Mouse (Mus musculus): Measurements from ENCODE around the gene 2210010C04Rik. TPM values are rescaled to one million over a fixed set of nuclear protein-coding genes. Genes with fewer than 3 reads are reported as not detected.

The 2210010C04Rik gene
- total RNA-seq (2021) = not detected
- long read RNA-seq, experiment 1 = 0 reads
- long read RNA-seq, experiment 2 = 0 reads

GRCm38 (mm10) chr6:41035409-41035808 lies at the start of gene 2210010C04Rik:
Gene 2210010C04Rik (minus strand): TSS chr6:41035509.
- no peak for DNase-seq

- DNase-seq = no peak
These were observed 44.8 kb upstream of the 2210010C04Rik start for GRCm38 (mm10) chr6:41080121-41080520.

GRCm38 (mm10) chr6:41078539-41079303 lies 43.4 kb upstream of the 2210010C04Rik start:
- DNase-seq = no peak

GRCm38 (mm10) chr6:41075753-41076152 lies 40.4 kb upstream of the 2210010C04Rik start:
- DNase-seq = no peak

GRCm38 (mm10) chr6:41063332-41063731 lies 28.0 kb upstream of the 2210010C04Rik start:
- DNase-seq = no peak

GRCm38 (mm10) chr6:41062746-41063145 lies 27.4 kb upstream of the 2210010C04Rik start:
- no peak for DNase-seq

- DNase-seq = no peak
These were observed 26.8 kb upstream of the 2210010C04Rik start for GRCm38 (mm10) chr6:41062081-41062480.

- no peak for DNase-seq
These were observed 25.8 kb upstream of the 2210010C04Rik start for GRCm38 (mm10) chr6:41061085-41061484.

GRCm38 (mm10) chr6:41057653-41058052 lies 22.3 kb upstream of the 2210010C04Rik start:
- peak; percentile 2 to 31 for DNase-seq

GRCm38 (mm10) chr6:41055581-41055980 lies 20.3 kb upstream of the 2210010C04Rik start:
- peak; percentile 9 to 52 for DNase-seq

- no peak for DNase-seq
These were observed 19.1 kb upstream of the 2210010C04Rik start for GRCm38 (mm10) chr6:41054379-41054778.

- no peak for DNase-seq
These were observed 16.5 kb upstream of the 2210010C04Rik start for GRCm38 (mm10) chr6:41051824-41052223.

- no peak for DNase-seq
These were observed 13.3 kb upstream of the 2210010C04Rik start for GRCm38 (mm10) chr6:41048602-41049001.

- DNase-seq = no peak
These were observed 12.7 kb upstream of the 2210010C04Rik start for GRCm38 (mm10) chr6:41047961-41048360.

GRCm38 (mm10) chr6:41047202-41047601 lies 11.9 kb upstream of the 2210010C04Rik start:
- no peak for DNase-seq

GRCm38 (mm10) chr6:41046553-41046952 lies 11.2 kb upstream of the 2210010C04Rik start:
- no peak for DNase-seq

- no peak for DNase-seq
These were observed 9.4 kb upstream of the 2210010C04Rik start for GRCm38 (mm10) chr6:41044753-41045152.

- no peak for DNase-seq
These were observed 9.0 kb upstream of the 2210010C04Rik start for GRCm38 (mm10) chr6:41044314-41044713.

- DNase-seq = no peak
These were observed 2.5 kb downstream of the 2210010C04Rik start for GRCm38 (mm10) chr6:41032802-41033201.

GRCm38 (mm10) chr6:41032231-41032630 lies 3.1 kb downstream of the 2210010C04Rik start:
- DNase-seq = no peak

GRCm38 (mm10) chr6:41030821-41031220 lies 4.5 kb downstream of the 2210010C04Rik start:
- DNase-seq = no peak

GRCm38 (mm10) chr6:41027053-41027452 lies 8.3 kb downstream of the 2210010C04Rik start:
- peak; percentile 38 to 55 for DNase-seq

GRCm38 (mm10) chr6:41025873-41026650 lies 9.2 kb downstream of the 2210010C04Rik start:
- DNase-seq = no peak

Measured in heart, adult 18-20 months (tissue).